Mouse (Mus musculus) lung, embryonic 14.5 days (tissue): ENCODE data around the gene Grid1. TPM values are rescaled to one million over a fixed set of nuclear protein-coding genes. Genes with fewer than 3 reads are reported as not detected.

ENCODE experiments used
- ATAC-seq: fragments of 200-750 bp; cut with Nextera tagmentation; 2 replicates; pipeline ENCODE4 v1.8.0; 2017; ENCODE audit warnings: mild to moderate bottlenecking, moderate TSS enrichment, moderate library complexity; ENCODE audit not compliant: insufficient read depth
- DNase-seq: peaks from one replicate; pipeline ENCODE4 v3.0.0-alpha.2; 2015
- H3K27ac ChIP-seq: fragments of 300-500 bp; sonication (generic); 2 replicates; pipeline ENCODE4 v1.5.1; 2014; ENCODE audit warnings: low read depth, mild to moderate bottlenecking, moderate library complexity
- H3K27me3 ChIP-seq: fragments of 300-500 bp; sonication (generic); 2 replicates; pipeline ENCODE4 v1.6.1; 2014; ENCODE audit warnings: low read length, control low read depth; ENCODE audit not compliant: insufficient read depth
- H3K36me3 ChIP-seq: fragments of 300-500 bp; sonication (generic); 2 replicates; pipeline ENCODE4 v1.6.1; 2014; ENCODE audit warnings: control low read depth; ENCODE audit not compliant: insufficient read depth
- H3K4me1 ChIP-seq: fragments of 300-500 bp; sonication (generic); 2 replicates; pipeline ENCODE4 v1.6.1; 2014; ENCODE audit warnings: antibody characterized with exemption, control low read depth; ENCODE audit not compliant: insufficient read depth
- H3K4me2 ChIP-seq: fragments of 300-500 bp; sonication (generic); 2 replicates; pipeline ENCODE4 v1.6.1; 2014; ENCODE audit warnings: mild to moderate bottlenecking
- H3K4me3 ChIP-seq: fragments of 300-500 bp; sonication (generic); 2 replicates; pipeline ENCODE4 v1.5.1; 2014; ENCODE audit warnings: low read depth, low read length
- H3K9ac ChIP-seq: fragments of 300-500 bp; sonication (generic); 2 replicates; pipeline ENCODE4 v1.6.1; 2014
- H3K9me3 ChIP-seq: fragments of 300-500 bp; sonication (generic); 2 replicates; pipeline ENCODE4 v1.6.1; 2016; ENCODE audit warnings: low read depth, low read length, control low read depth
- CTCF ChIP-seq: IDR thresholded peaks from 2 replicates; pipeline ENCODE4 v1.5.1; 2016; ENCODE audit warnings: antibody characterized with exemption, low read depth
- WGBS: fragments of 180-500 bp; shearing (Covaris S2); extraction: QIAGEN DNeasy Blood & Tissue Kit; methylation state at CpG from one replicate; pipeline ENCODE4 v1.1.7; 2014; 5-methylcytosine and 5-hydroxymethylcytosine counted together
- polyA plus RNA-seq: library from polyadenylated mRNA; unstranded; fragments of >200 nt; fragmentation: Nextera tagmentation; extraction: Ambion mirVana; gene quantifications from 2 replicates; pipeline ENCODE4 v1.2.1, GENCODE M21; 2014

Gene Grid1
- polyA plus RNA-seq, 1 experiment from 2014 or later = 0.13 TPM

DNA sequence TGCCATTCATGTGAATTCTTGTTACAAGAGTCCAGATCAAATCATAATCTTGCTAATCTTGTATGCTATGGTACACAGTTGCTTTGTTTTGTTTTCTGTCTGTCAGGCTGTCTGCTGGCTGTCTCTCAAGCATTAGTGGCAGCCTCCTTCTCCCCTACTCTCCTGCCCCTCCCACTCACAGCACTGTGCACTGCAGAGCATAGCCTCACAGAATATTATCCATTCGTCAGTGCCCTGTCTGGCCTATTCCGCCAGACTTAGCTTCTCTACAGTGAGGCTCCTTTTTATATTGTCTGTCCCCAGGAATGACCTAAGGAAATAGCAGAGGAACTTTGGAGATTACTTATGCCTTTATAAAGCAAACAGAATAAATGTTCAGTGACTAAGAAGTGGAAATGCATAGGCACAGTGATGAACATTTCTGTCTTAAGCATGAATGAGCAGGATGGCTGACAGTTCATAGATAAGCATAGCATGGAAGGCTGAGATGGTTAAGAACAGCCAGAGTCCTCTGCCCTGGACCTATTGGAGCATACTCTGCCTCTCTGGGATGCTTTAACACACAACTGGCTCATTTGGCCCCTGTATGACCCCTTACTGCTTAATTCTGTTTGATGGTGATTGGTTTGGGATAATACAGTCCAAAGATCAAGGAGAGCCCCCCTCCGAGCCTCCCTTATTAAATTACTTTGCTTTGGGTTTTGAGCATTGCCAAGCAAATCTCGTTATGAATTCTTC, 721.5 kb downstream of the Grid1 start:
- no peak for DNase-seq
- H3K27ac ChIP-seq = no peak overlapping the region
- H3K36me3 ChIP-seq = no peaks in the 10 kb centered on the region
- H3K4me1 ChIP-seq = no peaks in the 10 kb centered on the region
- no peak overlapping the region for H3K4me3 ChIP-seq
- no peak for ATAC-seq
- TF ChIP-seq CTCF = no peak
- no peak overlapping the region for H3K4me2 ChIP-seq
- WGBS = 64% methylated on average over 4 of the region's 4 CpGs
- no peaks in the 10 kb centered on the region for H3K9me3 ChIP-seq
- no peaks in the 10 kb centered on the region for H3K27me3 ChIP-seq
- no peak overlapping the region for H3K9ac ChIP-seq

DNA sequence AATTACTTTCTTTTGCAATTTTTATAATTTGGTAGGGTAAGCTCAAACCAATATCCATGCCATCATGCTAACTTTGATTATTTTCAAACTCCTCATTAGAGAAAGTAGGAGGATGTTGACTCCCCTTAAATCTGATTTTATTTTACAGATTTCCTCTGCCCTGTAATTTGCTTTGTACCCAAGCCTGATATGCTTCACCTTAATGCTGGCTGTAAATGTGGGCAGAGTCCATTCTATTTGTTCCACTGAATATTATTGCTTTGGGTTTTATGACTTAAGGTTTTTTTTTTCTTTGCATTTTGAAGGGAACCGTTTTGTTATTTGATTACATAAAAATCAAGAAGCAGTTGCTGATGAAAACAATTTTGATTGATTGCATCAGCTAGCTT, 722.1 kb downstream of the Grid1 start:
- H3K27me3 ChIP-seq = no peaks in the 10 kb centered on the region
- no peaks in the 10 kb centered on the region for H3K9me3 ChIP-seq
- WGBS = 71% methylated on average over 1 of the region's 1 CpGs
- H3K4me2 ChIP-seq = no peak overlapping the region
- H3K4me1 ChIP-seq = no peaks in the 10 kb centered on the region
- H3K36me3 ChIP-seq = no peaks in the 10 kb centered on the region
- ATAC-seq (no peak), DNase-seq (no peak)
- no peak overlapping the region for H3K27ac ChIP-seq
- no peak overlapping the region for H3K4me3 ChIP-seq
- no peak overlapping the region for H3K9ac ChIP-seq
- TF ChIP-seq CTCF = no peak

DNA sequence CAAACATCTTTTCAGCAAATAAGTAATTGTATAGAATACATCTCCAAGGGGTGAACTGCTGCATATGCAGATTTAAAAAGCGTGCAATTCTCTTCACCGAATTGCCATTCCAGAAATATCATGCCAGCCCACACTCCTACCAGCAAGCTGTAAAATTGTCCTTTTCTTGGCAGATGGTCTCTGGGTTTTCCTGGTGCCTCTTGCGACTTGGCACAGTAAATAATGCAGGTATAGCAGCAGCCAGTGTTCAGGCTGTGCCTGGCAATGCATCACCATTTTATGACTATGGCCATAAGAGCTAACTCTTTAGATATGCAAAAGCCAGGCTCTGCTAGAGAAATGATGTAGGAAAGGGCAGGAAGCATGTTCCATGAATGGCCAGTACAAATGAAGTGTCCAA, 734.4 kb downstream of the Grid1 start:
- H3K4me2 ChIP-seq = no peak overlapping the region
- no peaks in the 10 kb centered on the region for H3K4me1 ChIP-seq
- no peak for ATAC-seq
- TF ChIP-seq CTCF = no peak
- H3K27me3 ChIP-seq = no peaks in the 10 kb centered on the region
- no peak overlapping the region for H3K4me3 ChIP-seq
- DNase-seq = no peak
- no peak overlapping the region for H3K27ac ChIP-seq
- H3K36me3 ChIP-seq = no peaks in the 10 kb centered on the region
- H3K9ac ChIP-seq = no peak overlapping the region
- 85% methylated on average over 3 of the region's 3 CpGs for WGBS
- no peaks in the 10 kb centered on the region for H3K9me3 ChIP-seq

DNA sequence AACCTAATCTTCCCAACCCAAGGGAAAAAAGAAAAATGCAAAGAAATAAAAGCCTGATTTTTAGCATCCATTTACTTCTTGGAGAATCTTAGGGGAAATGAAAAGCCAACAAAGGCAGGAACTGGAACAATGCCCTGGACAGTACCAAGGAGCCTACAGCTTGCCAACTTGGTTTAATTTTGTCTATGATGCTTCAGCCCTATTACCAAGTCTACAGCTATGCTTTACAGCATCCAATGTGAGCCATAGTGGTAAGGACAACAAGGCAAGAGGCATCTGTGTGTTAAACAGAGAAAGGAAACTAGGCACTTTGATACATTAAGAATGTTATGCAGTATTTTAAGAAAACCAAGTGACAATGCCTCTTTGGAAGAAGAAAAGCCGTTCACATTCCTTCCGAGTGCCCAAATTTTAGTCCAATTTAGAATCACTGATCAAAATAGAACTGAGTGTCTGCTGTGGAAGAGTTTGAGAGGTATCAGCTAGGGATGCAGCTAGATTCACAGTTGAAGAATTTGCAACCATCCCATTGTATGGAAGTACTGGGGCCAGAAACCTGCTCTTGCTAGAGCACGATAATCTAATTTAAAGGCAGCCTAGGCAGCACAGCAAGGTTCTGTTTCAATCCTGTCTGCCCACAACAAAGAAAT, 741.5 kb downstream of the Grid1 start:
- 88% methylated on average over 3 of the region's 3 CpGs for WGBS
- Histone ChIP-seq H3K9me3 (no peaks in the 10 kb centered on the region), H3K4me1 (no peaks in the 10 kb centered on the region), H3K36me3 (no peaks in the 10 kb centered on the region), H3K27ac (no peak overlapping the region), H3K4me2 (no peak overlapping the region), H3K4me3 (no peak overlapping the region), H3K27me3 (no peaks in the 10 kb centered on the region), H3K9ac (no peak overlapping the region)
- DNase-seq = no peak
- no peak for ATAC-seq
- TF ChIP-seq CTCF = no peak

DNA sequence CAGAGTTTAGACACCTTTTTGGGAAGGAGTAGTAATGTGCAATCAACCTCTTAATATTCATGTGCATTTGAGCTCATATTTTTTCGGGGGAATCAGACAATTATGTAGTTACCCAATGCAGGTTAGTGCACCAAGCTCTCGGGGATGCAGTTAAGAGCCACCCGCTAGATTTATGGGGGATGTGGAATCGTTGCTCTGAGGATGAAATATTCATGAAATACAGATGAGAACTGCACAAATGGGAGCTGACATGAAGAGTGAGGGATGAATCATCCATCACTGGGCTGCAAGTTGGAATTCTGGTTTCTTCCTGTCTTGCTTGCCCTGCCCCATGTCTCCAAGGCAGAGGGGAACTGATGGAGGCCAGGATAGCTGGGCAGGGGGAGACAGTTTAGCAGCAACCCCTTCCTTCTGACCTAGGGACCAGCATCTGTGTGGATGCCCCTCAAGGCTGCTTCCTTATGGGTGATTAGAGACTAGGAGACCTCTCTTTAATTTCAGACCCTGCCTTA, 753.1 kb downstream of the Grid1 start:
- no peak for TF ChIP-seq CTCF
- H3K9me3 ChIP-seq = no peaks in the 10 kb centered on the region
- DNase-seq = no peak
- 81% methylated on average over 4 of the region's 4 CpGs for WGBS
- H3K4me2 ChIP-seq = no peak overlapping the region
- H3K27ac ChIP-seq = no peak overlapping the region
- no peaks in the 10 kb centered on the region for H3K4me1 ChIP-seq
- no peak for ATAC-seq
- no peak overlapping the region for H3K4me3 ChIP-seq
- no peaks in the 10 kb centered on the region for H3K27me3 ChIP-seq
- no peaks in the 10 kb centered on the region for H3K36me3 ChIP-seq
- H3K9ac ChIP-seq = no peak overlapping the region

DNA sequence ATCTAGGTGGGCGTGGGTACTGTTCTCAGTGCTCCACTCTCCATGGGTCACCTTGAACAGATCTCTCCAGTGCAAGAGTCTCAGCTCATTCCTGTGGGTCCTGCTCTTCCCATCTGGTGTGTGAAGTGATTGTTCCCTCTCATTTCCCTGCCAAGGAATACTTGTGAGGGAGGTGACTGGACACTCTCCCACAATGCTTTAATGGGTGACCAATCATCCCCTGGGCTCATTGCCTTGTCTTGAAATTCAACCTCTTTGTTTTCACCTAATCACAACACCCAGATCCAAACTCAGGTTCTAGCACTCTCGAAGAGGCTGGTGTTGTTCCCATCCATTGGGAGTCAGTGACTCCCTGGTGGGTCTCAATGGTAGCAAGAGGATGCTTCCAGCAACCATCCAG, 754.6 kb downstream of the Grid1 start:
- TF ChIP-seq CTCF = no peak
- Histone ChIP-seq H3K9me3 (no peaks in the 10 kb centered on the region), H3K4me3 (no peak overlapping the region), H3K27ac (no peak overlapping the region), H3K4me1 (no peaks in the 10 kb centered on the region), H3K4me2 (no peak overlapping the region), H3K9ac (no peak overlapping the region), H3K27me3 (no peaks in the 10 kb centered on the region), H3K36me3 (no peaks in the 10 kb centered on the region)
- 67% methylated on average over 2 of the region's 2 CpGs for WGBS
- no peak for ATAC-seq
- no peak for DNase-seq

DNA sequence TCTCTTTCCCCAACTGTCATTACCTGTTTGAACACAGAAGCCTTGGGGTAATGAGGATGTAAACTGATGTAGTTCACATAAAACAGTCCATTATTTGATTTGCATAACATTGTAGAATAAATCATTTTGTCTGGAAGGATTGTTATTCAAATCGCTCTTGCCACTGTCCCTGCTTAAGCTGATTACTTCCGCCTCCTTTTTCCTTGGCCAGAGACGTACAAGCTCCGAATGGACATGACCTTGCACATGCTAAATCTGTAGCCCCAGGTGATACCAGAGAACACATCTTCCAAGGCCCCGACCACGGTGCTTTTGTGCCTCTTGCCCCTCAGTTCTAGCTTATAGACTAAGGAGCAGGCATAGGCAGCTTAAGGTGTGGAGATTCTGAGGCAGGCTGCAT, 755.4 kb downstream of the Grid1 start:
- no peak overlapping the region for H3K9ac ChIP-seq
- H3K4me1 ChIP-seq = no peaks in the 10 kb centered on the region
- no peak overlapping the region for H3K4me2 ChIP-seq
- no peaks in the 10 kb centered on the region for H3K9me3 ChIP-seq
- no peak overlapping the region for H3K4me3 ChIP-seq
- no peaks in the 10 kb centered on the region for H3K36me3 ChIP-seq
- TF ChIP-seq CTCF = no peak
- H3K27me3 ChIP-seq = no peaks in the 10 kb centered on the region
- 77% methylated on average over 6 of the region's 6 CpGs for WGBS
- ATAC-seq (no peak), DNase-seq (no peak)
- H3K27ac ChIP-seq = no peak overlapping the region
